Mouse (Mus musculus) heart, embryonic 16.5 days (tissue): ENCODE measurements at regions not wholly inside any gene's neighbourhood (a gene's known extent, or its start where the extent isn't known, plus 50 kb on each side); places are given as distances from the start of the nearest gene placed in this dataset.

Experiments used
- ATAC-seq: fragments of 200-750 bp; cut with Nextera tagmentation; replicated peaks from 2 replicates; pipeline ENCODE4 v1.8.0; 2017; ENCODE audit warnings: moderate number of reproducible peaks; ENCODE audit not compliant: insufficient read depth, low FRiP score; ENCODE audit errors: extremely low read depth
- H3K27ac ChIP-seq: fragments of 300-500 bp; sonication (generic); 2 replicates; pipeline ENCODE4 v1.5.1; 2014; ENCODE audit warnings: mild to moderate bottlenecking, low read length, control low read depth, moderate library complexity
- H3K27me3 ChIP-seq: fragments of 300-500 bp; sonication (generic); 2 replicates; pipeline ENCODE4 v1.6.1; 2014; ENCODE audit warnings: low read length, mixed read lengths; ENCODE audit not compliant: control insufficient read depth, insufficient read depth
- H3K36me3 ChIP-seq: fragments of 300-500 bp; sonication (generic); 2 replicates; pipeline ENCODE4 v1.6.1; 2014; ENCODE audit not compliant: control insufficient read depth, insufficient read depth
- H3K4me1 ChIP-seq: fragments of 300-500 bp; sonication (generic); 2 replicates; pipeline ENCODE4 v1.6.1; 2014; ENCODE audit warnings: low read length, mixed read lengths; ENCODE audit not compliant: control insufficient read depth, insufficient read depth
- H3K4me2 ChIP-seq: fragments of 300-500 bp; sonication (generic); 2 replicates; pipeline ENCODE4 v1.6.1; 2014; ENCODE audit warnings: low read depth, mild to moderate bottlenecking, control low read depth, low read length
- H3K4me3 ChIP-seq: fragments of 300-500 bp; sonication (generic); 2 replicates; pipeline ENCODE4 v1.5.1; 2014; ENCODE audit warnings: mild to moderate bottlenecking, control low read depth, low read length
- H3K9ac ChIP-seq: fragments of 300-500 bp; sonication (generic); 2 replicates; pipeline ENCODE4 v1.6.1; 2014; ENCODE audit warnings: low read length, control low read depth
- H3K9me3 ChIP-seq: fragments of 300-500 bp; sonication (generic); replicated peaks from 2 replicates; pipeline ENCODE4 v1.6.1; 2016; ENCODE audit warnings: low read length; ENCODE audit not compliant: control insufficient read depth
- WGBS: fragments of 180-500 bp; shearing (Covaris S2); extraction: QIAGEN DNeasy Blood & Tissue Kit; methylation state at CpG from one replicate; pipeline ENCODE4 v1.1.7; 2014; 5-methylcytosine and 5-hydroxymethylcytosine counted together

GRCm38 (mm10) chr13:72849841-72850240 is 221.2 kb downstream of the Irx2 start:
- WGBS, result 86% methylated on average over 11 of the region's 11 CpGs
- Histone ChIP-seq H3K27ac (no peak overlapping the region), H3K4me3 (no peak overlapping the region), H3K9me3 (no peaks in the 10 kb centered on the region), H3K9ac (no peak overlapping the region), H3K4me2 (no peak overlapping the region), H3K4me1 (no peaks in the 10 kb centered on the region), H3K27me3 (no peaks in the 10 kb centered on the region), H3K36me3 (no peaks in the 10 kb centered on the region)
- no peak for ATAC-seq

- Histone ChIP-seq H3K4me3 (no peak overlapping the region), H3K27me3 (no peaks in the 10 kb centered on the region), H3K4me2 (no peak overlapping the region), H3K36me3 (no peaks in the 10 kb centered on the region), H3K27ac (no peak overlapping the region), H3K9ac (no peak overlapping the region), H3K9me3 (no peaks in the 10 kb centered on the region), H3K4me1 (no peaks in the 10 kb centered on the region)
- 69% methylated on average over 4 of the region's 4 CpGs for WGBS
- ATAC-seq, result no peak
These were observed 224.3 kb downstream of the Irx2 start for GRCm38 (mm10) chr13:72852896-72853295.

- no peak overlapping the region for H3K27ac ChIP-seq
- no peaks in the 10 kb centered on the region for H3K36me3 ChIP-seq
- H3K27me3 ChIP-seq, result no peaks in the 10 kb centered on the region
- no peak overlapping the region for H3K4me2 ChIP-seq
- no peaks in the 10 kb centered on the region for H3K4me1 ChIP-seq
- no peaks in the 10 kb centered on the region for H3K9me3 ChIP-seq
- no peak overlapping the region for H3K4me3 ChIP-seq
- ATAC-seq, result no peak
- no peak overlapping the region for H3K9ac ChIP-seq
These were observed 247.3 kb downstream of the Irx2 start for GRCm38 (mm10) chr13:72875921-72876320.

- no peak for ATAC-seq
These were observed 266.4 kb downstream of the Irx2 start for GRCm38 (mm10) chr13:72894982-72895381.

GRCm38 (mm10) chr13:72902576-72902975 is 274.0 kb downstream of the Irx2 start:
- 29% methylated on average over 2 of the region's 2 CpGs for WGBS
- no peak for ATAC-seq

More at GRCm38 (mm10) chr13:72894982-72895381, 266.4 kb downstream of the Irx2 start:
- no peaks in the 10 kb centered on the region for H3K27me3 ChIP-seq
- no peak overlapping the region for H3K4me3 ChIP-seq
- H3K9ac ChIP-seq, result no peak overlapping the region
- no peaks in the 10 kb centered on the region for H3K9me3 ChIP-seq
- H3K27ac ChIP-seq, result no peak overlapping the region
- no peaks in the 10 kb centered on the region for H3K36me3 ChIP-seq
- H3K4me2 ChIP-seq, result no peak overlapping the region
- H3K4me1 ChIP-seq, result no peaks in the 10 kb centered on the region
- WGBS, result 67% methylated on average over 11 of the region's 11 CpGs

GRCm38 (mm10) chr13:72918895-72919294 is 290.3 kb downstream of the Irx2 start:
- no peaks in the 10 kb centered on the region for H3K27me3 ChIP-seq
- no peak overlapping the region for H3K4me2 ChIP-seq
- no peak overlapping the region for H3K9ac ChIP-seq
- no peaks in the 10 kb centered on the region for H3K4me1 ChIP-seq
- H3K9me3 ChIP-seq, result no peaks in the 10 kb centered on the region
- H3K36me3 ChIP-seq, result no peaks in the 10 kb centered on the region
- ATAC-seq, result no peak
- H3K27ac ChIP-seq, result no peak overlapping the region
- WGBS, result 80% methylated on average over 4 of the region's 4 CpGs
- no peak overlapping the region for H3K4me3 ChIP-seq

More at GRCm38 (mm10) chr13:72902576-72902975, 274.0 kb downstream of the Irx2 start:
- Histone ChIP-seq H3K4me1 (no peaks in the 10 kb centered on the region), H3K9me3 (no peaks in the 10 kb centered on the region), H3K4me3 (no peak overlapping the region), H3K36me3 (no peaks in the 10 kb centered on the region), H3K4me2 (no peak overlapping the region), H3K9ac (no peak overlapping the region), H3K27ac (no peak overlapping the region), H3K27me3 (no peaks in the 10 kb centered on the region)

- Histone ChIP-seq H3K4me1 (no peaks in the 10 kb centered on the region), H3K27ac (no peak overlapping the region), H3K9ac (no peak overlapping the region), H3K9me3 (no peaks in the 10 kb centered on the region), H3K4me2 (no peak overlapping the region), H3K4me3 (no peak overlapping the region), H3K27me3 (no peaks in the 10 kb centered on the region), H3K36me3 (no peaks in the 10 kb centered on the region)
- 15% methylated on average over 1 of the region's 1 CpGs for WGBS
- ATAC-seq, result no peak
These were observed 291.7 kb downstream of the Irx2 start for GRCm38 (mm10) chr13:72920368-72920767.

GRCm38 (mm10) chr13:72924560-72925135 is 296.0 kb downstream of the Irx2 start:
- no peak for ATAC-seq
- WGBS, result 19% methylated on average over 6 of the region's 6 CpGs
- H3K27me3 ChIP-seq, result no peaks in the 10 kb centered on the region

GRCm38 (mm10) chr13:72937246-72937645 is 308.6 kb downstream of the Irx2 start:
- no peak overlapping the region for H3K27ac ChIP-seq
- 61% methylated on average over 4 of the region's 4 CpGs for WGBS
- H3K9me3 ChIP-seq, result no peaks in the 10 kb centered on the region
- H3K4me2 ChIP-seq, result no peak overlapping the region
- no peaks in the 10 kb centered on the region for H3K36me3 ChIP-seq
- no peaks in the 10 kb centered on the region for H3K4me1 ChIP-seq
- no peak overlapping the region for H3K4me3 ChIP-seq
- ATAC-seq, result no peak
- H3K27me3 ChIP-seq, result no peaks in the 10 kb centered on the region
- no peak overlapping the region for H3K9ac ChIP-seq

More at GRCm38 (mm10) chr13:72924560-72925135, 296.0 kb downstream of the Irx2 start:
- Histone ChIP-seq H3K9me3 (no peaks in the 10 kb centered on the region), H3K27ac (no peak overlapping the region), H3K4me2 (no peak overlapping the region), H3K9ac (no peak overlapping the region), H3K36me3 (no peaks in the 10 kb centered on the region), H3K4me1 (no peaks in the 10 kb centered on the region), H3K4me3 (no peak overlapping the region)
